Mouse (Mus musculus): ENCODE data around the gene Ppp1ca. TPM values are rescaled to one million over a fixed set of nuclear protein-coding genes. Genes with fewer than 3 reads are reported as not detected.

The Ppp1ca gene
- polyA plus RNA-seq, 1 experiment from 2014 or later = 837 TPM

- Histone ChIP-seq H3K27me3 (replicated peaks; ENCODE audit: control insufficient read depth, insufficient read depth, low read length) (no peaks in the 10 kb centered on the region), H3K4me1 (replicated peaks; ENCODE audit: control insufficient read depth, insufficient read depth, low read length) (peaks cover 32% of the 10 kb centered on the region), H3K4me2 (ENCODE audit: low read length) (no peak overlapping the region), H3K9me3 (ENCODE audit: control insufficient read depth, low read length) (no peaks in the 10 kb centered on the region), H3K9ac (ENCODE audit: low read length) (no peak overlapping the region), H3K4me3 (ENCODE audit: low read depth, low read length) (no peak overlapping the region), H3K36me3 (ENCODE audit: control insufficient read depth, insufficient read depth, low read length) (peaks cover 66% of the 10 kb centered on the region), H3K27ac (ENCODE audit: low read depth) (no peak overlapping the region)
- DNase-seq (ENCODE audit: low spot score) (no peak), ATAC-seq (replicated peaks; ENCODE audit: low FRiP score, low TSS enrichment, low read depth) (no peak)
- 74% methylated on average over 3 of the region's 3 CpGs for WGBS
Observed at GRCm38 (mm10) chr19:4197180-4197579, 5.3 kb downstream of the Ppp1ca start.

DNA sequence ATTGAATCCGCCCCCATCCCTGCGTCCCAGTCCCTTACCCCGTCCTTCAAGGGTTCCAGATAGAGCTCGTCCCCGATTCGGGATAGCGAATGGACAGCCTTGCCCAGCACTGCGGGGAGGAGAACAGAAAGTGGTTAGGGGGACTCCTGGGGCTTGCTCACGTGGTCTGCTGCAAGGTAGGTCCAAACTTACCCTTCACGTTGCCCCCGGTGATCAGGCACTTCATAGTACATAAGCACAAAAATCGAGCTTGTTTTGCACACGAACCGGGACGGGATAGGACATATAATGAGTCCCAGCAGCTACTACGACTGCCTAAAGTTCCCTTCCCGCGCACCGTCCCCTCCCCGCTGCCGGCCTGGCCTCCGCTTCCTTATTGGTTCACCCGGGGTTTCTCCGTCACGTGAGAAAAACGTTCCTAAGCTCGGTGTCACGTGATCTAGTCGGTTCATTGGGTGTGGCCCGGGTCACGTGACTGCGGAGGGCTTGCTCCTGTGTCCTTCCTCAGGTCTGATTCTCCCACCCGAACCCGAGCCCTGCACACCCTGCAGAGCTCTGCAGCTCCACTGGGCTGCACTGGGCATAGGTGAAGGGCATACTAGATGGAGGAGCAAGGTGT lies 9.5 kb downstream of the Ppp1ca start, which contains the start of gene Rad9a:
Rad9a (minus strand) TSS at position 372 of the 619 bp plus-strand sequence.
- under 1% methylated on average over 34 of the region's 34 CpGs for WGBS
- Histone ChIP-seq H3K4me1 (replicated peaks; ENCODE audit: control insufficient read depth, insufficient read depth, low read length) (peaks cover 21% of the 10 kb centered on the region), H3K4me3 (ENCODE audit: low read depth, low read length) (peak within 1 kb of the TSS; percentile 67), H3K36me3 (ENCODE audit: control insufficient read depth, insufficient read depth, low read length) (peaks cover 31% of the 10 kb centered on the region), H3K9ac (ENCODE audit: low read length) (peak within 1 kb of the TSS; percentile 62), H3K9me3 (ENCODE audit: control insufficient read depth, low read length) (no peaks in the 10 kb centered on the region), H3K27ac (ENCODE audit: low read depth) (peak within 1 kb of the TSS; percentile 39; the same call in 1 of the 2 replicates), H3K4me2 (ENCODE audit: low read length) (peak within 1 kb of the TSS; percentile 99), H3K27me3 (replicated peaks; ENCODE audit: control insufficient read depth, insufficient read depth, low read length) (no peaks in the 10 kb centered on the region)
- peak; percentile 87 for ATAC-seq (replicated peaks; ENCODE audit: low FRiP score, low TSS enrichment, low read depth)
- peak; percentile 94 for DNase-seq (ENCODE audit: low spot score)

- DNase-seq (ENCODE audit: low spot score) = no peak
- H3K4me1 ChIP-seq (replicated peaks; ENCODE audit: control insufficient read depth, insufficient read depth, low read length) = peaks cover 16% of the 10 kb centered on the region
Observed at GRCm38 (mm10) chr19:4202149-4202548, 10.3 kb downstream of the Ppp1ca start.

DNA sequence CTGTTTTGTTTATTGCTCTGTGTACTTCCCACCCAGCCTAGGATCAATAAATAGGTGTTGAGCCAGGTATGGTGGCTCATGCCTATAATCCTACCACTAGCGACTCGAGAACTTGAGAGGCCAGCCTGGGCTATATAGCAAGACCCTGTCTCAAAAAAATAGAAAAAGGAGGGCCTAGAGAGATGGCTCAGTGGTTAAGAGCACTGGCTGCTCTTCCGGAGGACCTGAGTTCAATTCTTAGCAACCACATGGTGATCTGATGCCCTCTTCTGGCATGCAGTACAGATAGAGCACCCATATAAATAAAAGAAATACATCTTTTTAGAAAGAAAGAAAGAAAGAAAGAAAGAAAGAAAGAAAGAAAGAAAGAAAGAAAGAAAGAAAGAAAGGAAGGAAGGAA lies 11.3 kb downstream of the Ppp1ca start:
- ATAC-seq (replicated peaks; ENCODE audit: low FRiP score, low TSS enrichment, low read depth) (no peak), DNase-seq (ENCODE audit: low spot score) (no peak)
- Histone ChIP-seq H3K36me3 (ENCODE audit: control insufficient read depth, insufficient read depth, low read length) (peaks cover 19% of the 10 kb centered on the region), H3K9ac (ENCODE audit: low read length) (no peak overlapping the region), H3K9me3 (ENCODE audit: control insufficient read depth, low read length) (no peaks in the 10 kb centered on the region), H3K4me2 (ENCODE audit: low read length) (no peak overlapping the region), H3K27ac (ENCODE audit: low read depth) (no peak overlapping the region), H3K4me1 (replicated peaks; ENCODE audit: control insufficient read depth, insufficient read depth, low read length) (peaks cover 16% of the 10 kb centered on the region), H3K4me3 (ENCODE audit: low read depth, low read length) (no peak overlapping the region), H3K27me3 (replicated peaks; ENCODE audit: control insufficient read depth, insufficient read depth, low read length) (no peaks in the 10 kb centered on the region)
- WGBS = 63% methylated on average over 3 of the region's 3 CpGs

More at GRCm38 (mm10) chr19:4202149-4202548, 10.3 kb downstream of the Ppp1ca start:
- peak overlapping the region; percentile 67 for H3K4me3 ChIP-seq (ENCODE audit: low read depth, low read length)
- no peaks in the 10 kb centered on the region for H3K27me3 ChIP-seq (replicated peaks; ENCODE audit: control insufficient read depth, insufficient read depth, low read length)
- WGBS = 20% methylated on average over 7 of the region's 7 CpGs
- H3K9ac ChIP-seq (ENCODE audit: low read length) = peak overlapping the region; percentile 62
- H3K9me3 ChIP-seq (ENCODE audit: control insufficient read depth, low read length) = no peaks in the 10 kb centered on the region
- H3K4me2 ChIP-seq (ENCODE audit: low read length) = peak overlapping the region; percentile 99
- peaks cover 24% of the 10 kb centered on the region for H3K36me3 ChIP-seq (ENCODE audit: control insufficient read depth, insufficient read depth, low read length)
- ATAC-seq (replicated peaks; ENCODE audit: low FRiP score, low TSS enrichment, low read depth) = no peak
- no peak overlapping the region for H3K27ac ChIP-seq (ENCODE audit: low read depth)

GRCm38 (mm10) chr19:4203604-4204326 lies 11.9 kb downstream of the Ppp1ca start:
- H3K9ac ChIP-seq (ENCODE audit: low read length) = no peak overlapping the region
- H3K27ac ChIP-seq (ENCODE audit: low read depth) = no peak overlapping the region
- DNase-seq (ENCODE audit: low spot score) (no peak), ATAC-seq (replicated peaks; ENCODE audit: low FRiP score, low TSS enrichment, low read depth) (no peak)
- no peak overlapping the region for H3K4me2 ChIP-seq (ENCODE audit: low read length)
- H3K4me1 ChIP-seq (replicated peaks; ENCODE audit: control insufficient read depth, insufficient read depth, low read length) = peaks cover 19% of the 10 kb centered on the region
- no peaks in the 10 kb centered on the region for H3K27me3 ChIP-seq (replicated peaks; ENCODE audit: control insufficient read depth, insufficient read depth, low read length)
- no peak overlapping the region for H3K4me3 ChIP-seq (ENCODE audit: low read depth, low read length)
- H3K9me3 ChIP-seq (ENCODE audit: control insufficient read depth, low read length) = no peaks in the 10 kb centered on the region
- peaks cover 16% of the 10 kb centered on the region for H3K36me3 ChIP-seq (ENCODE audit: control insufficient read depth, insufficient read depth, low read length)
- WGBS = 75% methylated on average over 13 of the region's 13 CpGs

GRCm38 (mm10) chr19:4204889-4205288 lies 13.0 kb downstream of the Ppp1ca start:
- DNase-seq (ENCODE audit: low spot score) (no peak), ATAC-seq (replicated peaks; ENCODE audit: low FRiP score, low TSS enrichment, low read depth) (no peak)
- peaks cover 19% of the 10 kb centered on the region for H3K4me1 ChIP-seq (replicated peaks; ENCODE audit: control insufficient read depth, insufficient read depth, low read length)
- peaks cover 5% of the 10 kb centered on the region; the same call in 1 of the 2 replicates for H3K36me3 ChIP-seq (ENCODE audit: control insufficient read depth, insufficient read depth, low read length)
- H3K4me2 ChIP-seq (ENCODE audit: low read length) = no peak overlapping the region
- H3K27me3 ChIP-seq (replicated peaks; ENCODE audit: control insufficient read depth, insufficient read depth, low read length) = no peaks in the 10 kb centered on the region
- no peak overlapping the region for H3K9ac ChIP-seq (ENCODE audit: low read length)
- no peak overlapping the region for H3K27ac ChIP-seq (ENCODE audit: low read depth)
- no peak overlapping the region for H3K4me3 ChIP-seq (ENCODE audit: low read depth, low read length)
- H3K9me3 ChIP-seq (ENCODE audit: control insufficient read depth, low read length) = no peaks in the 10 kb centered on the region
- 53% methylated on average over 4 of the region's 4 CpGs for WGBS

DNA sequence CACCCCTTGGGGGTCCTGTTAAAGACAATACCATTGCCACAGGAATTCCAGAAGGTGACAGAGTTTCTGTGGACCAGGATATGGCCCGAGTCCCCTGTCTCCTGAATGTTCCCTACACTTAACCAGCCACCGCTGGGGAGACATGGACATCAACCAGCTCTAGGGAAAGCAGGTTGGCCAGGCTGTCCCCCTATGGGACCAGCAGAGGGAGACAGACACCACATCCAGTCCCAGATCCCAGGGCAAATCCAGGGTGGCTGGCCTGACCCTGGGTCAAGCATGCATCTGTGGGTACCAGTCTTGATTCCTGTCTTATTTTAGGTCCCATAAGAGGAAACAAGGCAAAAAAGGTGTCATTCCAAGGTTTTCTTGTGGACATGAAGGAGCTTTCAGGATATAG lies 15.1 kb downstream of the Ppp1ca start:
- Histone ChIP-seq H3K9me3 (ENCODE audit: control insufficient read depth, low read length) (no peaks in the 10 kb centered on the region), H3K9ac (ENCODE audit: low read length) (no peak overlapping the region), H3K4me2 (ENCODE audit: low read length) (no peak overlapping the region), H3K27ac (ENCODE audit: low read depth) (no peak overlapping the region), H3K4me3 (ENCODE audit: low read depth, low read length) (no peak overlapping the region), H3K4me1 (replicated peaks; ENCODE audit: control insufficient read depth, insufficient read depth, low read length) (peaks cover 8% of the 10 kb centered on the region), H3K36me3 (ENCODE audit: control insufficient read depth, insufficient read depth, low read length) (no peaks in the 10 kb centered on the region), H3K27me3 (replicated peaks; ENCODE audit: control insufficient read depth, insufficient read depth, low read length) (no peaks in the 10 kb centered on the region)
- peak; percentile 85 for DNase-seq (ENCODE audit: low spot score)
- whole genome bisulfite sequencing = 0% methylated on average over 2 of the region's 2 CpGs
- peak; percentile 67; the same call in 1 of the 2 replicates for ATAC-seq (replicated peaks; ENCODE audit: low FRiP score, low TSS enrichment, low read depth)

- Histone ChIP-seq H3K4me3 (ENCODE audit: low read depth, low read length) (no peak overlapping the region), H3K9ac (ENCODE audit: low read length) (no peak overlapping the region)
- 69% methylated on average over 5 of the region's 5 CpGs for WGBS
Observed at GRCm38 (mm10) chr19:4208563-4208962, 16.7 kb downstream of the Ppp1ca start.

More at GRCm38 (mm10) chr19:4208563-4208962, 16.7 kb downstream of the Ppp1ca start:
- Histone ChIP-seq H3K27me3 (replicated peaks; ENCODE audit: control insufficient read depth, insufficient read depth, low read length) (no peaks in the 10 kb centered on the region), H3K27ac (ENCODE audit: low read depth) (no peak overlapping the region), H3K4me1 (replicated peaks; ENCODE audit: control insufficient read depth, insufficient read depth, low read length) (peaks cover 17% of the 10 kb centered on the region), H3K9me3 (ENCODE audit: control insufficient read depth, low read length) (no peaks in the 10 kb centered on the region), H3K36me3 (ENCODE audit: control insufficient read depth, insufficient read depth, low read length) (no peaks in the 10 kb centered on the region), H3K4me2 (ENCODE audit: low read length) (no peak overlapping the region)
- ATAC-seq (replicated peaks; ENCODE audit: low FRiP score, low TSS enrichment, low read depth) (no peak), DNase-seq (ENCODE audit: low spot score) (no peak)

Measured in intestine, embryonic 14.5 days (tissue).